Mouse (Mus musculus): ENCODE measurements around the gene Mpzl1. TPM values are rescaled to one million over a fixed set of nuclear protein-coding genes. Genes with fewer than 3 reads are reported as not detected.
A peak's percentile ranks its signal among the peaks of the same experiment; 100 is the strongest.

Gene Mpzl1
- polyA plus RNA-seq, 1 experiment from 2014 or later: 157 TPM

- H3K36me3 ChIP-seq: no peaks in the 10 kb centered on the region
- 0 out of 2 replicates have a peak, but pooled peaks cover 3% of the 10 kb centered on the region for H3K4me1 ChIP-seq (replicated peaks)
- H3K27ac ChIP-seq: no peak overlapping the region
- H3K9ac ChIP-seq: no peak overlapping the region
- no peaks in the 10 kb centered on the region for H3K27me3 ChIP-seq
- ATAC-seq (ENCODE audit: low FRiP score): no peak
- 88% methylated on average over 14 of the region's 14 CpGs for WGBS
- no peak overlapping the region for H3K4me2 ChIP-seq
- H3K9me3 ChIP-seq: no peaks in the 10 kb centered on the region
- H3K4me3 ChIP-seq: no peak overlapping the region
These were observed 19.0 kb upstream of the Mpzl1 start for GRCm38 (mm10) chr1:165653126-165653885.

DNA sequence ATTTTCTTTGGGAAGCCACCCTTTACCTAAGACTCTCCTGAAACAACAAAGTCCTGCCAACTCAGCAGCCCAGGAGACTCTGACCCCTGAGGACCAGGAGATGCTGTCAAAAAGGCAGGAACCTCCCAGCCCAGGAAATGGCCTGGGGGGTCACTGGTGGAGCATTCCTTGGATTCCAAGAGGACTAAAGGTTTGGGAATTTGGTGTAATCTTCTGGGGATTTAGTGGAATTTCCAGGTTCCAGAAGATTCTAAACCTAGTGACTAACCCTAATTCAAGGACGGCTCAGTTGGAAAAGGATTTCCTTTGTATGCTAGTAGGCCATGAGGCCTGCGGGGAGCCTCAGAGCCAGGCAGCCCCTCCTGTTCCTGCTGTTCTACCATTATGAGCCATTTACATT is 18.2 kb upstream of the Mpzl1 start:
- Histone ChIP-seq H3K4me1 (replicated peaks) (0 out of 2 replicates have a peak, but pooled peaks cover 3% of the 10 kb centered on the region), H3K4me3 (no peak overlapping the region), H3K27ac (no peak overlapping the region), H3K27me3 (no peaks in the 10 kb centered on the region), H3K4me2 (no peak overlapping the region), H3K36me3 (no peaks in the 10 kb centered on the region), H3K9me3 (no peaks in the 10 kb centered on the region), H3K9ac (no peak overlapping the region)
- ATAC-seq (ENCODE audit: low FRiP score): no peak
- WGBS: 74% methylated on average over 2 of the region's 2 CpGs

- 81% methylated on average over 5 of the region's 5 CpGs for WGBS
- no peaks in the 10 kb centered on the region for H3K36me3 ChIP-seq
- no peak overlapping the region for H3K27ac ChIP-seq
- no peak for ATAC-seq (ENCODE audit: low FRiP score)
- no peaks in the 10 kb centered on the region for H3K27me3 ChIP-seq
- H3K9me3 ChIP-seq: no peaks in the 10 kb centered on the region
- H3K4me3 ChIP-seq: no peak overlapping the region
- no peak overlapping the region for H3K9ac ChIP-seq
- H3K4me1 ChIP-seq (replicated peaks): 0 out of 2 replicates have a peak, but pooled peaks cover 3% of the 10 kb centered on the region
- H3K4me2 ChIP-seq: no peak overlapping the region
These were observed 16.8 kb upstream of the Mpzl1 start for GRCm38 (mm10) chr1:165651158-165651557.

GRCm38 (mm10) chr1:165645102-165645501 is 10.8 kb upstream of the Mpzl1 start:
- Histone ChIP-seq H3K9me3 (no peaks in the 10 kb centered on the region), H3K27me3 (no peaks in the 10 kb centered on the region), H3K27ac (no peak overlapping the region), H3K36me3 (no peaks in the 10 kb centered on the region), H3K4me1 (replicated peaks) (no peaks in the 10 kb centered on the region), H3K4me3 (no peak overlapping the region), H3K4me2 (no peak overlapping the region), H3K9ac (no peak overlapping the region)
- no peak for ATAC-seq (ENCODE audit: low FRiP score)
- WGBS: 69% methylated on average over 4 of the region's 4 CpGs

DNA sequence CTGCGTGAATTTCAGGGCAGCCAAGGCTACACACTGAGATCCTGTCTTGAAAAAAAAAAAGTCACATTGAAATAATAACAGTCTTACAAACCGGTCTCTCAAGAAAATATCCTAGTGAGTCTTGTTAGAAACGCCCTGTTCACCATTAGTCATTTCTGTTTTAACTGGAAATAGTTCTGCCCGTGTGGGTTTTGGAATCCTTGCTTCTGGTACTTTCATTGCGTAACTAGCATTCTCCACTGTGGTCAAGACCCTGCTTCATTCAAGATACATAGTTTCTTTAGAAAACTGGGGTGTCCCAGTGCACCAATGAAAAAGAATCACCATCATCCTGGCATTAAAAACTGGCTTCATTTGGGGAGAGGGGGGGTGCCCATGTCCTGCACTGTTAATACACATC is 9.4 kb upstream of the Mpzl1 start:
- H3K27ac ChIP-seq: no peak overlapping the region
- H3K4me2 ChIP-seq: no peak overlapping the region
- H3K9me3 ChIP-seq: no peaks in the 10 kb centered on the region
- H3K36me3 ChIP-seq: no peaks in the 10 kb centered on the region
- H3K4me1 ChIP-seq (replicated peaks): no peaks in the 10 kb centered on the region
- H3K4me3 ChIP-seq: no peak overlapping the region
- no peak overlapping the region for H3K9ac ChIP-seq
- H3K27me3 ChIP-seq: no peaks in the 10 kb centered on the region
- no peak for ATAC-seq (ENCODE audit: low FRiP score)
- 76% methylated on average over 5 of the region's 5 CpGs for WGBS

DNA sequence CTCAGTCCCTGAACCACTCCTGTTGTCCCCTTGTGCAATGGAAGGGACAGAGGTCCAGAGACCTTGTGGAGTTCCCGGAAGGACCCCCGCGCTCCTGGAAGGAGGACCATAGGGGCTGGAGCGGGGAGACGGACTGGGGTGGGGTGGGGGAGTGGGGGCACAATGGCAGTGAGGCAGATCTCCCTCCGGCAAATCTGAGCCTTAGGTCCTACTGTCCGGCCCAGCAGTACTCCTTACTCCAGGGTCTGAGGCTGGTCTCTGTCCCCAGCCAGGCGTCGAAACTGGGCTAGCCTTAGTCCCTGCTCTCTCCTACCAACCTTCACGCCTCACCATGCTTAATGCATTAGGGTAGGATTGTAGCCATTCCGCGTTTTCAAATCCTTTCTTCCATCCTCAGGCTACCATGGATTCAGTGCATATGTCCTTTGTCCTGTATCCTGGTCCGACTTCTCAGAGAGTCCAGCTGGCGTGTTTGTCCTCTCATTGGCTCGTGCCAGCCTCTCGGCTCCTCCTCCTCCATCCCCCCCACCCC is 8.5 kb upstream of the Mpzl1 start:
- Histone ChIP-seq H3K36me3 (no peaks in the 10 kb centered on the region), H3K9ac (peak overlapping the region; percentile 86), H3K9me3 (no peaks in the 10 kb centered on the region), H3K4me1 (replicated peaks) (no peaks in the 10 kb centered on the region), H3K27me3 (no peaks in the 10 kb centered on the region), H3K27ac (peak overlapping the region; percentile 96), H3K4me3 (peak overlapping the region; percentile 69), H3K4me2 (peak overlapping the region; percentile 58)
- peak; percentile 84 for ATAC-seq (ENCODE audit: low FRiP score)
- WGBS: under 1% methylated on average over 16 of the region's 16 CpGs

DNA sequence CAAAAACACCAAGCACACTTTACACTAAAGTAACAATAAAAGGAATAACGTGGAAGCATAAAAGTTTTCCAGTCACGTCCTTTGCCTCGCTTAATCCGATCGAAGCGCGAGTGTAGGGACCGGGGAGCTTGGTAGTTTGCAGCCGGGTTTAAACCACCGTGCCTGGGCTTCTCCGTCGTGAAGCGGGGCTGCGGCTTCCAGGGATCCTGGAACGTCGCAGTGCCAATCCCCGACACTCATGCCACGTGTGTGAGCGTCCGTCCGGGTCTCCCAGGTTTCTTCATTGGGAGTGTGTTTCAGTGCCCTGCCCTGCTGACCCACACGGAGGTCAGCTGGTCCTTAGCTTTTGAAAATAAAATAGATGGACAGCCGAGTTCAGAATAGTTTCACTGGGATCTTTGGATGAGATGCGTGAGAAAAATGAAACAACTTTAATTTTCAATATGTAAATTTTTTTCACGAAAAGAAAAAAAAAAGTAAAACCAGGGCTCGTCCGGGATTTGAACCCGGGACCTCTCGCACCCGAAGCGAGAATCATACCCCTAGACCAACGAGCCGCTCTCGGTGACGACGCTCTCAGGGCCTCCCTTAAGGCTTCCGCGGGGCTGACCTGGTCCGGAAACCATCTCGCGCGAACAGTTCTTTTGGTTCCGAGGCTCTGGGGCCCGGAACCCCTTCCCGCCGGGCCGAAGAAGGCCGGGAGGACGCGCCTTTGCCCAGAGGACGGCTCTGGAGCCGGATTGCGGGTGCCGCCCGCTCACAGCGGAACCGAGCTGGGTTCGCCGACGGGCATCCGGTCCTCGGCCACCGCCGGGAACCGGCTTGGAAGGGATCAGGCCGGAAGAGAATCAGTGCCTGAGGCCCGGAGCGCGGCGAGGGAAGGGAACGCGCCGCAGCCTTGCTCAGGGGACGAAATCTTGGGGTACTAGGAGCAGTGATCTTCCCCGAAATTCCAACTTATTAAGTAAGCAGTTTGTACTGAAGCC is 7.7 kb upstream of the Mpzl1 start:
- H3K36me3 ChIP-seq: no peaks in the 10 kb centered on the region
- H3K4me2 ChIP-seq: peak overlapping the region; percentile 58
- no peaks in the 10 kb centered on the region for H3K4me1 ChIP-seq (replicated peaks)
- under 1% methylated on average over 75 of the region's 75 CpGs for WGBS
- peak; percentile 85 for ATAC-seq (ENCODE audit: low FRiP score)
- peak overlapping the region; percentile 96 for H3K27ac ChIP-seq
- no peaks in the 10 kb centered on the region for H3K27me3 ChIP-seq
- no peaks in the 10 kb centered on the region for H3K9me3 ChIP-seq
- H3K9ac ChIP-seq: peak overlapping the region; percentile 86
- peak overlapping the region; percentile 69 for H3K4me3 ChIP-seq

- Histone ChIP-seq H3K4me2 (peak overlapping the region; percentile 58), H3K4me1 (replicated peaks) (no peaks in the 10 kb centered on the region), H3K36me3 (no peaks in the 10 kb centered on the region), H3K27me3 (no peaks in the 10 kb centered on the region), H3K4me3 (peak overlapping the region; percentile 69), H3K27ac (no peak overlapping the region), H3K9me3 (no peaks in the 10 kb centered on the region), H3K9ac (peak overlapping the region; percentile 66; the same call in 1 of the 2 replicates)
- WGBS: 4% methylated on average over 16 of the region's 16 CpGs
- peak; percentile 37; the same call in 1 of the 2 replicates for ATAC-seq (ENCODE audit: low FRiP score)
These were observed 7.0 kb upstream of the Mpzl1 start for GRCm38 (mm10) chr1:165641271-165641771.

GRCm38 (mm10) chr1:165636289-165636688 is 2.0 kb upstream of the Mpzl1 start:
- WGBS: 82% methylated on average over 8 of the region's 8 CpGs
- no peak overlapping the region for H3K27ac ChIP-seq

GRCm38 (mm10) chr1:165635055-165635897 is 938 bp upstream of the Mpzl1 start:
- Histone ChIP-seq H3K36me3 (no peaks in the 10 kb centered on the region), H3K27ac (peak overlapping the region; percentile 96), H3K4me2 (peak overlapping the region; percentile 63), H3K9ac (peak overlapping the region; percentile 91), H3K4me1 (replicated peaks) (peaks cover 38% of the 10 kb centered on the region), H3K9me3 (no peaks in the 10 kb centered on the region), H3K4me3 (peak overlapping the region; percentile 82), H3K27me3 (no peaks in the 10 kb centered on the region)
- 26% methylated on average over 17 of the region's 17 CpGs for WGBS
- no peak for ATAC-seq (ENCODE audit: low FRiP score)

More at GRCm38 (mm10) chr1:165636289-165636688, 2.0 kb upstream of the Mpzl1 start:
- no peak overlapping the region for H3K4me3 ChIP-seq
- no peaks in the 10 kb centered on the region for H3K9me3 ChIP-seq
- peaks cover 31% of the 10 kb centered on the region for H3K4me1 ChIP-seq (replicated peaks)
- H3K9ac ChIP-seq: no peak overlapping the region
- no peaks in the 10 kb centered on the region for H3K27me3 ChIP-seq
- H3K36me3 ChIP-seq: no peaks in the 10 kb centered on the region
- ATAC-seq (ENCODE audit: low FRiP score): no peak
- no peak overlapping the region for H3K4me2 ChIP-seq

DNA sequence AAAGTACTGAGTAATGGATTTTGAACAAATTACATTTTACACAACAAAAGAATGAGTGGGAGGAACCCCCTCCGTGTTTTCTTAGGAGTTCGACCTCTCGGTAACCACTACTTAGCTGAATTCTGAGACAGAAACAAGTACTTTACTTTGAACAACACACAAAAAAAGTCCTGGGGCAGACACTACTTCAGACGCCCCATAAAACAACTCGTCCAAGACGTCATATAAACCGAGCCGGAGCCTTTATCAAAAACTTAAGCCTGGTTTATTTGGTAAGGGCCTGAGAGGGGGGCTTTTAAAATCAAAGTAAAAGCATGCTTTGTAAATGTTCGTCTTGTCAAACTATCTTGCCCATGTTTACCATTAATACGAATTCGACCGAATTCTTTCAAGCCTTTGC is 993 bp downstream of the Mpzl1 start:
- H3K27me3 ChIP-seq: no peaks in the 10 kb centered on the region
- peaks cover 51% of the 10 kb centered on the region for H3K4me1 ChIP-seq (replicated peaks)
- peak overlapping the region; percentile 91 for H3K9ac ChIP-seq
- no peaks in the 10 kb centered on the region for H3K9me3 ChIP-seq
- ATAC-seq (ENCODE audit: low FRiP score): no peak
- H3K36me3 ChIP-seq: no peaks in the 10 kb centered on the region
- 3% methylated on average over 12 of the region's 12 CpGs for WGBS
- peak overlapping the region; percentile 63 for H3K4me2 ChIP-seq
- H3K27ac ChIP-seq: no peak overlapping the region
- peak overlapping the region; percentile 82 for H3K4me3 ChIP-seq
